Mouse (Mus musculus) adrenal gland, postnatal 14 days (tissue): ENCODE measurements at regions not wholly inside any gene's neighbourhood (a gene's known extent, or its start where the extent isn't known, plus 50 kb on each side); places are given as distances from the start of the nearest gene placed in this dataset.

Source experiments
- DNase-seq: peaks from one replicate; pipeline ENCODE4 v3.0.0; 2021; ENCODE audit warnings: mixed read lengths

- no peak for DNase-seq
Measured at GRCm38 (mm10) chr6:24263796-24264195, 95.9 kb upstream of the Slc13a1 start.

- DNase-seq, result no peak
Measured at GRCm38 (mm10) chr6:24262578-24262977, 94.7 kb upstream of the Slc13a1 start.

GRCm38 (mm10) chr6:24245591-24245990, 77.7 kb upstream of the Slc13a1 start:
- DNase-seq, result no peak

GRCm38 (mm10) chr6:24238541-24238940, 70.6 kb upstream of the Slc13a1 start:
- DNase-seq, result no peak

- DNase-seq, result no peak
Measured at GRCm38 (mm10) chr6:24238054-24238453, 70.2 kb upstream of the Slc13a1 start.

- DNase-seq, result no peak
Measured at GRCm38 (mm10) chr6:24233626-24234025, 65.7 kb upstream of the Slc13a1 start.

GRCm38 (mm10) chr6:24220589-24220988, 52.7 kb upstream of the Slc13a1 start:
- no peak for DNase-seq

GRCm38 (mm10) chr6:24219882-24220522, 52.1 kb upstream of the Slc13a1 start:
- DNase-seq, result no peak
